Mouse (Mus musculus) bone marrow macrophage, adult 2 months (primary cell): ENCODE results near the gene Ddit4. TPM values are rescaled to one million over a fixed set of nuclear protein-coding genes. Genes with fewer than 3 reads are reported as not detected.
A peak's percentile ranks its signal among the peaks of the same experiment; 100 is the strongest.

ENCODE experiments used
- H3K27ac ChIP-seq: 2 replicates; pipeline ENCODE4 v1.5.1; 2012; ENCODE audit warnings: low read depth, low read length; ENCODE audit not compliant: insufficient read depth
- H3K4me1 ChIP-seq: 2 replicates; pipeline ENCODE4 v1.6.1; 2012; ENCODE audit warnings: low read length; ENCODE audit not compliant: control insufficient read depth, insufficient read depth
- H3K4me3 ChIP-seq: 2 replicates; pipeline ENCODE4 v1.5.1; 2012; ENCODE audit warnings: mild to moderate bottlenecking, low read length, moderate library complexity; ENCODE audit not compliant: insufficient read depth
- CTCF ChIP-seq: IDR thresholded peaks from 2 replicates; pipeline ENCODE4 v1.5.1; 2012; ENCODE audit warnings: low read depth, mild to moderate bottlenecking, low read length, moderate library complexity
- POLR2A ChIP-seq: IDR thresholded peaks from 2 replicates; pipeline ENCODE4 v1.6.1; 2012; ENCODE audit warnings: mild to moderate bottlenecking, low read depth, low read length, borderline replicate concordance
- polyA plus RNA-seq: library from polyadenylated mRNA; stranded (reverse); fragments of >200 nt; gene quantifications from 2 replicates; pipeline ENCODE4 v1.2.4, GENCODE M21; 2012; ENCODE audit not compliant: missing spikeins, insufficient read depth, insufficient read length

Ddit4 gene
- polyA plus RNA-seq, 1 experiment = 3.4 TPM

DNA sequence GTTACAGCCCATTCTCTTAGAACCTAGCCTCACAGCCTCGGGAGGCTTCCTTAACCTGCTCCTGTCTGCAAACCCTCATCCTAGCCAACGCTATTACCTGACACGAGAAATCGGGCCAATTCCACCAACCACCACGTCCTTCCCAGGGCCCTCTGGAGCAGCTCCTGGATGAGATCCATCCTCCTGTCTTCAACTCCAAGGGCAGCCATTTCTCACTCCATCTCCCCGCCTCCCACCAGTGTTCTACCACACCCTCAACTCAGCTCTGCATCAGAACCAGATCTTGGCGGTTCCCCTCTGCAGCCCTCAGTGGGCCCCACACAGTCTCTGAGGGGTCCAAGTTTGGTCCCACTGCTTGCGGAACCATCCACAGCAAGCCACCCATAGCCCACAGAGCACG, 30.2 kb upstream of the Ddit4 start:
- TF ChIP-seq POLR2A (no peak), CTCF (no peak)
- Histone ChIP-seq H3K27ac (no peak overlapping the region), H3K4me1 (peaks cover 36% of the 10 kb centered on the region), H3K4me3 (no peak overlapping the region)

DNA sequence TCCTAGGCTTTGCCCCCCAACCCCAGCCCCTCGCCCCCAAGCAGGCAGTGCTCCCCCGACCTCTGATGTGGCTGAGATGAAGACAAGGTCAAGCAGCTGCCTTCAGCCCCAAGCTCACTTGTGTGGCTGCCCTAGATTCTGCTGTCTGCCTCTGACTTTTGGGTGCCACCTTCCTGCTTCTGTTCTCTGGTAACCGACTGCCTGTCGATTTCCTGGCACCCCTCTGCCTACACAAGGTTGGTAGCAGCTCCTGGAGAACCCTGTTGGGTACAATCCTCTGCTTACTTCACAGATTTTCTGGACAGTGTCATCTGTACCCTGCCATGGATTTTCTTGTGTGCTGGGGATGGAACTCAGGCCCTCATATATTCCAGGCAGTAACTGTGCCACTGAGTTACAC, 29.7 kb upstream of the Ddit4 start:
- Histone ChIP-seq H3K27ac (peak overlapping the region; percentile 28; the same call in 1 of the 2 replicates), H3K4me3 (no peak overlapping the region), H3K4me1 (peaks cover 36% of the 10 kb centered on the region)
- TF ChIP-seq CTCF = 0 out of 2 replicates have a peak, but pooled peaks have one; percentile 21
- no peak for TF ChIP-seq POLR2A

DNA sequence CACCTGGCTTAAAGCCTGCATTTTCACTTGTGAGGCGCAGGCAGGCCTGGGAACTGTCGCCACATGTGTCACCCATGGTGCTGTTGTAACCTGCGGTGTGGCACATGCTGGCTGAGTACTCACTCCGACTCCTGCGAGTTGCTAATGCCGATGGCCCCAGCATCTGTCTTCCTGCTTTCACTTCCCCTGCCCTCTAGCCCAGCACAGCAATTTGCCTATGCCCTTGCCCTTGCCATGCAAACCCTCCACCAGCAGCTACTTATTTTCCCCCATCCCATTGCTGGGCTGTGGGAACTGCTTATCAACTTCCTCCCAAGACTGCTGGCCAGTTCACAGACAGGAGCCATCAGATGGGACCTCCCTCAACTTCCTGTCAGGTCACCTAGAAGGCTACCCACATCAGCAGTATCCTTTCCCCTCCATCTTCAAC, 29.2 kb upstream of the Ddit4 start:
- Histone ChIP-seq H3K27ac (peak overlapping the region; percentile 51), H3K4me1 (peaks cover 36% of the 10 kb centered on the region), H3K4me3 (no peak overlapping the region)
- no peak for TF ChIP-seq CTCF
- no peak for TF ChIP-seq POLR2A

DNA sequence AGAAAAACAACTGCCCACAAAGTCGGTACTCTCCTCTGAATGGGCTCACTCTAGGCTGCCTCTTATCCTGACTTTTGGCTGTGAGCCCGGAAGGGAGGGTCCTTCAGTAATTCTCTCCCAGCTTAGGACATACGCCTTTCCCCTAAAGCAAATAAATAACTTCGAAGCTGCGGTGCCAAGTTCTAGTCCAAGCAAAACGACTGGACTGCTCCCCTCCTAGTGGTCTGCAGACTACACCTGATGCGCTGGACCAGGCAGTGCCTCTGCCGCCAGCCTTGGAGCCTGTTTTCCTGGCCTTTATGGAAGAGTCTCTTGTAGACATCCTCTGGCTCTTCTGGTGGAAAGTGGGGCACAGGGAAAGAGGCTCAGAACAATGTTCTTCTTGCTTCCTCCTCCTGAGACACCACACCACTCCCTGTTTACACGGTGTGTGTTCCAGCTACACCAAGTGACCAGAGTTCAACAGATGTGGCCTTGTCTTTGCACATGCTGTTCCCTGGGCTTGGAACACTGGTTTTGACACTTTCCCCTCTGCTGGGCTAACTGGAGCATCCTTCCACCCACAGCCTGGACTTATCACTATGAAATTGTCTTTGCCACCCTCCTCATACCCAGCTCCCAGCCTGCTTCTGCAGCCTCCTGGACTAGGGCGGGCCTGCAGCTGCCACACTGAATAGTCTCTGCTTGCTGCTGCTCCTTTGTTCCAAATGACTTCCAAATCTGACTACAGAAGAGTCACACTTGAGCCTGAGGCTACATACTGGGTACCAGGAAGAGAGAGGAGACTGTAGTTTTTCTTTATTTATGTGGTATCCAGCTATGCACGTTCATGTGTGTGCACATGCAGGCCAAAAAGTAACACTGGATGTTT, 27.5 kb upstream of the Ddit4 start:
- peaks cover 36% of the 10 kb centered on the region for H3K4me1 ChIP-seq
- no peak overlapping the region for H3K4me3 ChIP-seq
- no peak for TF ChIP-seq POLR2A
- no peak for TF ChIP-seq CTCF
- no peak overlapping the region for H3K27ac ChIP-seq

DNA sequence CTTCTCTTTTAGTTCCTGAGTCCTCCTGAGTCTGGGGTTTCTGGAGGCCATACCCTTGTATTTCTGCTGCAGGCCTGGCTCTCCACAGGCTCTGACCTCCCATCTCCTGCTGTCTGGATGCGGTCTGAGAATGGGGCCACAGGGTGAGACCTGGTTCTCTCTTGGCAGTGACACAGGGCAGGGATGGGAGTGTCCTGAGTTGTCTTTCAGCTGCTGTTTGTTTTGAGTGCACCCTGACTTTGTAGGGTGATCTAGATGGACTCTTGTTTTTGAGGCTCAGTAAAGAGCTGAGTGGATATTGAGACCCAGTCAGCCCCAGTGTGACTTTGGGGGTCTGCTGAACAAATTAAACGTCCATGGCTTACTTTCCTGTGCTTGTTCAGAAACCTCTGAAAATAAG, 26.8 kb upstream of the Ddit4 start:
- peaks cover 36% of the 10 kb centered on the region for H3K4me1 ChIP-seq
- peak overlapping the region; percentile 14 for H3K27ac ChIP-seq
- TF ChIP-seq POLR2A (no peak), CTCF (no peak)
- no peak overlapping the region for H3K4me3 ChIP-seq

DNA sequence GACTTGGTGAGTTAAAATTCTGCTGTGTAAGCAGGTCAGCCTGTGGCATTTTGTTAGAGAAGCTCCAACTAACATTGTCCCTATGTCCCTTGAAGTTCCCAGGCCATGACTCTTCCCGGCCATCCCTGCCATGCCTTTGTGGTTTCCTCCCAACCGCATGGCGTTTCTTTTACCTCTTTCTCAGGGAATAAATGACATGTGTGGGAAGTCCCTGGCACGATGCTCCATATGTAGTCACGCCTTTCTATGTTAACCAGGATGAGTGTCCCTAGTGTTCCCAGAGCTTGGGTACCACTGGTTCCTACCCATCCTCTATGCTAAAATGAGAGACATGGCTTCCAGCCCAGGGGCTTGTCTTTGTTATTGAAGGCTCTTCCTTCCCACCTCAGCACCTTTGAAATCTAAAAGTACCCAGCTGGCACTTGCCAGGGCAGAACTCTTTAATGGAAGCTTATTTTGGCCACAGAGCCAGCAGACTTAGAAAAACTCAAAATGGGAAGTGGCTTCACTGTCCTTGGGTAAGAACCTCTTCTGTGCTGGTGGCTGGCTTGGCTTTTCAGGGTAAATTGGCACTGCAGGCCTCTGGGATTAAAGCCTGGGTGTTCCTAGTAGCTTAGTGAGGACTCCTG, 26.2 kb upstream of the Ddit4 start:
- Histone ChIP-seq H3K4me1 (peaks cover 36% of the 10 kb centered on the region), H3K27ac (peak overlapping the region; percentile 14), H3K4me3 (no peak overlapping the region)
- TF ChIP-seq POLR2A (no peak), CTCF (no peak)

DNA sequence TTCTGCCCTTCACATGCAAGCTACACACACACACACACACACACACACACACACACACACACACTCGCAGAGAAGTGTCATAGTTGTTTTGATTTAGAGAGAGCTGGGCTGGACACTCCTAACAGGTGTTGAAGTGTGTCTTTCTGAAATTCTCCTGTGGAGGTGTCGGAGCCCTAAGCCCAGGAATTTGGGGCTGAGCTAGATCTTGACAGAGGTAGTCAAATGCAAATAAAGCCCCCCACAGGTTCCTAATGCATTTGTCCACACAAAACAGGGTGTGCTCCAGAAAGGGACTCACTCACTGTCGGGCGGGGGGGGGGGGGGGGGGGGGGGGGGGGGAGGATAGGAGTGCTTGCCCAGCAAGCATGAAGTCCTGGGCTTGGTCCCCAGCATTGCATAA, 25.5 kb upstream of the Ddit4 start:
- H3K27ac ChIP-seq = no peak overlapping the region
- H3K4me3 ChIP-seq = no peak overlapping the region
- H3K4me1 ChIP-seq = peaks cover 36% of the 10 kb centered on the region
- TF ChIP-seq CTCF (no peak), POLR2A (no peak)

DNA sequence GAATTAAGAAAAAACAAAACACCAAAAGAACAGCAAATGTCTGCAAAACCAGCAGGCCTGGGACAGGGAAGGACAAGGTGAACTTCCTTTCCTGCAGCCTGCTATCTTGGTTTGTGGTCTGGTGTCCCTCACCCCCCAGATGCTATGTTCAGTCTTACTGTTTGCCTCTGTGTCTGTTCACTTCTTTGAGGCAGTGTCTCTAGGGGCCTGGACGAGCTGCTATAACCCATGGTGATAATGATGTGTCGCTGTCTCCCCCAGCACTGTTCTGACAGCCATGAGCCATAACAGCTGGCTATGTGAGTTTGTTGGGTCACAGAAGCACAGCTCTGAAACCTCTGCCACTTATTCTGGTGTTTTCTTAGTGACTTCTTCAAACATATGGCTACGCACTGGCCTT, 23.2 kb upstream of the Ddit4 start:
- no peak for TF ChIP-seq CTCF
- TF ChIP-seq POLR2A = no peak
- H3K27ac ChIP-seq = no peak overlapping the region
- H3K4me3 ChIP-seq = no peak overlapping the region
- peaks cover 24% of the 10 kb centered on the region for H3K4me1 ChIP-seq

DNA sequence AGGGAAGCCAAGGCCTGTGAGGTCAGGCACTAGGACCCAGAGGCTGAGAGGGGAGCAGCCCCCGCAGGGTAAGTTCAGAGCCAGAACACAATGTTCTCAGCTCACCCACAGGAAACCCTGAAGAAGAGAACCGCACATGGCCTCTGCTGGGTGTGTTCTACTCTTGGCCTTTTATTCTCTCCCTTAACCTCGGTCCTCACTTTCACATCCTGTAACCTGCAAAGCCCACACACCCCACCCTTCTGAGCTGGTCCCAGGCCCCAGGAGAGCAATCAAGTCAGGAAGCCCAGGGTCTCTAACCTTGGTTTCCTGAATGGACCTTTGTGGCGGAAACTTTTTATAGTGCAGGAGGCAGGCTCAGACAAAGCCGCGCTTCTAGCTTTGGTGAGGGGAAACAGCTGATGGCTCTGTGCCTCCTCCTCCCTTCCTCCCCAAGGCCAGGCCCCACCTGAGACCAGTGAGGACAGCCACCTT, 22.6 kb upstream of the Ddit4 start:
- H3K4me3 ChIP-seq = no peak overlapping the region
- peaks cover 19% of the 10 kb centered on the region for H3K4me1 ChIP-seq
- no peak for TF ChIP-seq CTCF
- TF ChIP-seq POLR2A = no peak
- no peak overlapping the region for H3K27ac ChIP-seq

DNA sequence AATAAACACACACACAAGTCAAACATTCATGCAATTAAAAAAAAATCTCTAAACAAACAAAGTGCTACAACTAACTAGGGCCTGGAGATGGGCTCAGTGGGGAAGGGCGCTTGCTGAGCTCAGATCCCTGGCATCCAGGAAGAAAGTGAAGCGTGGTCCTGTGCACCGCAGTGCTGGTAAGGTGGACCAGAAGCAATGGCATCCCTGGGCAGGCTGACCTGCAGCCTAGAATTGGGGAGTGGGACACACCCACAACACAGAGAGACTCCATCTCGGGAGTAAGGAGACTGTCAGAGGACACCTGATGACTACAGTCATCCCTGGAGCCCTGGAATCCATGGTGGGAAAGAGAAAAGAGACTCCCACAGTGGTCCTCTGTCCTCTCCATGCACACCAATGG, 21.8 kb upstream of the Ddit4 start:
- peaks cover 11% of the 10 kb centered on the region for H3K4me1 ChIP-seq
- H3K4me3 ChIP-seq = no peak overlapping the region
- no peak overlapping the region for H3K27ac ChIP-seq
- TF ChIP-seq POLR2A = no peak
- no peak for TF ChIP-seq CTCF
